Mouse (Mus musculus) heart, postnatal 4 days (tissue): ENCODE measurements around the gene Sccpdh. TPM values are rescaled to one million over a fixed set of nuclear protein-coding genes. Genes with fewer than 3 reads are reported as not detected.
"Not testable (repeated sequence)": the region's sequence is repeated elsewhere in the genome, so short reads cannot be mapped to it uniquely, and the experiment has no call there.

Experiments used
- DNase-seq: peaks from one replicate; pipeline ENCODE4 v3.0.0; 2021
- total RNA-seq, 2 experiments: library from RNA; stranded (reverse); gene quantifications; 2 replicates each; pipeline ENCODE4 v1.2.3; 2021

Sccpdh gene
- 10 to 100 TPM; 65.1 to 70.9 TPM for total RNA-seq

GRCm38 (mm10) chr1:179668013-179668805 is at the start of gene Sccpdh:
TSS of gene Sccpdh (plus strand) at chr1:179668210.
- peak; percentile 93 for DNase-seq

GRCm38 (mm10) chr1:179622665-179623064 is 45.3 kb upstream of the Sccpdh start:
- no peak for DNase-seq

GRCm38 (mm10) chr1:179623657-179624056 is 44.4 kb upstream of the Sccpdh start:
- DNase-seq, result peak; percentile 64

- DNase-seq, result peak; percentile 72
These were observed 43.7 kb upstream of the Sccpdh start for GRCm38 (mm10) chr1:179624354-179624753.

- DNase-seq, result no peak
These were observed 40.2 kb upstream of the Sccpdh start for GRCm38 (mm10) chr1:179627855-179628254.

- DNase-seq, result no peak
These were observed 39.4 kb upstream of the Sccpdh start for GRCm38 (mm10) chr1:179628438-179629106.

GRCm38 (mm10) chr1:179629276-179629675 is 38.7 kb upstream of the Sccpdh start:
- no peak for DNase-seq

GRCm38 (mm10) chr1:179632746-179633413 is 35.1 kb upstream of the Sccpdh start:
- no peak for DNase-seq

GRCm38 (mm10) chr1:179633414-179633752 is 34.6 kb upstream of the Sccpdh start:
- DNase-seq, result peak; percentile 43

GRCm38 (mm10) chr1:179634159-179634558 is 33.9 kb upstream of the Sccpdh start:
- DNase-seq, result no peak

- no peak for DNase-seq
These were observed 25.3 kb upstream of the Sccpdh start for GRCm38 (mm10) chr1:179642726-179643125.

- DNase-seq, result no peak
These were observed 23.9 kb upstream of the Sccpdh start for GRCm38 (mm10) chr1:179644151-179644550.

- DNase-seq, result peak; percentile 88
These were observed 22.7 kb upstream of the Sccpdh start for GRCm38 (mm10) chr1:179645101-179645979.

- no peak for DNase-seq
These were observed 22.1 kb upstream of the Sccpdh start for GRCm38 (mm10) chr1:179645980-179646268.

- not testable (repeated sequence) for DNase-seq
These were observed 19.3 kb upstream of the Sccpdh start for GRCm38 (mm10) chr1:179648678-179649077.

GRCm38 (mm10) chr1:179649324-179649723 is 18.7 kb upstream of the Sccpdh start:
- DNase-seq, result no peak

GRCm38 (mm10) chr1:179650284-179650683 is 17.7 kb upstream of the Sccpdh start:
- no peak for DNase-seq

- no peak for DNase-seq
These were observed 16.8 kb upstream of the Sccpdh start for GRCm38 (mm10) chr1:179651224-179651623.

- DNase-seq, result no peak
These were observed 4.9 kb upstream of the Sccpdh start for GRCm38 (mm10) chr1:179663065-179663464.

GRCm38 (mm10) chr1:179664309-179664930 is 3.6 kb upstream of the Sccpdh start:
- no peak for DNase-seq

GRCm38 (mm10) chr1:179666971-179667370 is 1.0 kb upstream of the Sccpdh start:
- no peak for DNase-seq

GRCm38 (mm10) chr1:179667450-179667849 is 560 bp upstream of the Sccpdh start:
- DNase-seq, result no peak
